In genomic region chr10:81502658-81503057, GRCm38 (mm10) we compare ENCODE assay signal across 8 mouse cellular contexts. TPM values are rescaled to one million over a fixed set of nuclear protein-coding genes. Genes with fewer than 3 reads are reported as not detected.
DNase-seq lines count a peak whose midpoint lies in the region; ATAC-seq and TF ChIP-seq lines count a peak whose summit lies in the region.

No protein-coding gene starts in this region.

- peak overlapping the region; percentile 35 for H3K4me3 ChIP-seq in embryonic facial prominence, embryonic 14.5 days (ENCODE audit: low read depth, low read length)
- H3K4me3 ChIP-seq in heart, embryonic 10.5 days = peak overlapping the region; percentile 51
- H3K4me3 ChIP-seq in kidney, embryonic 14.5 days (ENCODE audit: low read length) = peak overlapping the region; percentile 35
- H3K4me3 ChIP-seq in liver, adult 2 months (ENCODE audit: insufficient read depth, low read depth, low read length) = peak overlapping the region; percentile 48

- DNase-seq in 416B (ENCODE audit: low read depth) = peak; percentile 58
- DNase-seq in adrenal gland, postnatal 4 days (ENCODE audit: low spot score in 2 of 2) = peak; percentile 78 to 87
- peak; percentile 63 for DNase-seq in embryonic facial prominence, embryonic 14.5 days (ENCODE audit: low spot score)
- DNase-seq in heart, embryonic 10.5 days (ENCODE audit: low spot score) = peak; percentile 92
- peak; percentile 29 for DNase-seq in liver, adult 2 months (ENCODE audit: extremely low read depth, low read depth, low spot score)
- DNase-seq in naive thymus-derived CD4-positive, alpha-beta T cell, adult 2 months (ENCODE audit: low read depth) = peak; percentile 93
- peak; percentile 90 to 99 for DNase-seq in spleen, postnatal 4 days (ENCODE audit: low spot score in 2 of 2)

- no peak overlapping the region for H3K27ac ChIP-seq in embryonic facial prominence, embryonic 14.5 days (replicated peaks; ENCODE audit: low read depth, low read length)
- 0 out of 2 replicates have a peak overlapping the region, but pooled peaks have one; percentile 3 for H3K27ac ChIP-seq in heart, embryonic 10.5 days
- no peak overlapping the region for H3K27ac ChIP-seq in kidney, embryonic 14.5 days (ENCODE audit: low read depth, low read length)
- H3K27ac ChIP-seq in liver, adult 2 months (replicated peaks; ENCODE audit: insufficient read depth, low read depth, low read length) = no peak overlapping the region

- H3K27me3 ChIP-seq in embryonic facial prominence, embryonic 14.5 days (replicated peaks; ENCODE audit: control insufficient read depth, insufficient read depth, low read length) = no peaks in the 10 kb centered on the region
- peaks cover 8% of the 10 kb centered on the region for H3K27me3 ChIP-seq in heart, embryonic 10.5 days (ENCODE audit: insufficient read depth, poor library complexity, severe bottlenecking)
- H3K27me3 ChIP-seq in kidney, embryonic 14.5 days (ENCODE audit: control insufficient read depth, insufficient read depth, low read length) = peaks cover 10% of the 10 kb centered on the region; the same call in 1 of the 2 replicates
- H3K27me3 ChIP-seq in liver, adult 2 months (ENCODE audit: control insufficient read depth, insufficient read depth, low read length) = no peaks in the 10 kb centered on the region

- peak overlapping the region; percentile 49; the same call in 1 of the 2 replicates for H3K9ac ChIP-seq in embryonic facial prominence, embryonic 14.5 days (ENCODE audit: low read depth, low read length)
- H3K9ac ChIP-seq in kidney, embryonic 14.5 days (ENCODE audit: low read depth, low read length) = peak overlapping the region; percentile 40; the same call in 1 of the 2 replicates
- H3K9ac ChIP-seq in liver, adult 2 months (ENCODE audit: low read depth, low read length) = peak overlapping the region; percentile 62

- H3K4me2 ChIP-seq in embryonic facial prominence, embryonic 14.5 days (ENCODE audit: low read depth, low read length) = peak overlapping the region; percentile 59
- peak overlapping the region; percentile 60 for H3K4me2 ChIP-seq in kidney, embryonic 14.5 days (replicated peaks; ENCODE audit: low read depth, low read length)

- no peaks in the 10 kb centered on the region for H3K9me3 ChIP-seq in embryonic facial prominence, embryonic 14.5 days (ENCODE audit: control insufficient read depth, low read length)
- H3K9me3 ChIP-seq in heart, embryonic 10.5 days = no peaks in the 10 kb centered on the region
- H3K9me3 ChIP-seq in kidney, embryonic 14.5 days (ENCODE audit: control insufficient read depth, low read length) = no peaks in the 10 kb centered on the region

- WGBS in embryonic facial prominence, embryonic 14.5 days = 15% methylated on average over 27 of the region's 36 CpGs
- WGBS in heart, embryonic 10.5 days = 8% methylated on average over 36 of the region's 36 CpGs
- WGBS in kidney, embryonic 14.5 days = 7% methylated on average over 36 of the region's 36 CpGs
- 8% methylated on average over 36 of the region's 36 CpGs for WGBS in liver, adult 2 months

- peak; percentile 34 for ATAC-seq in embryonic facial prominence, embryonic 14.5 days (ENCODE audit: low read depth)
- ATAC-seq in kidney, embryonic 14.5 days (ENCODE audit: low FRiP score, low TSS enrichment) = peak; percentile 51

- no peaks in the 10 kb centered on the region for H3K4me1 ChIP-seq in embryonic facial prominence, embryonic 14.5 days (ENCODE audit: control insufficient read depth, insufficient read depth, low read length)
- H3K4me1 ChIP-seq in heart, embryonic 10.5 days = peaks cover 17% of the 10 kb centered on the region; the same call in 1 of the 2 replicates
- no peaks in the 10 kb centered on the region for H3K4me1 ChIP-seq in kidney, embryonic 14.5 days (ENCODE audit: control insufficient read depth, insufficient read depth, low read length)
- H3K4me1 ChIP-seq in liver, adult 2 months (ENCODE audit: control insufficient read depth, insufficient read depth, low read length) = no peaks in the 10 kb centered on the region; the same call in 1 of the 2 replicates

- TF ChIP-seq CTCF in liver, adult 2 months (IDR thresholded peaks at IDR 0.05; ENCODE audit: low read depth, low read length) = peak; percentile 98

- H3K36me3 ChIP-seq in embryonic facial prominence, embryonic 14.5 days (ENCODE audit: control insufficient read depth, insufficient read depth, low read length) = no peaks in the 10 kb centered on the region
- no peaks in the 10 kb centered on the region for H3K36me3 ChIP-seq in heart, embryonic 10.5 days
- no peaks in the 10 kb centered on the region for H3K36me3 ChIP-seq in kidney, embryonic 14.5 days (ENCODE audit: control insufficient read depth, insufficient read depth, low read length)
- H3K36me3 ChIP-seq in liver, adult 2 months (ENCODE audit: control insufficient read depth, insufficient read depth, low read length) = no peaks in the 10 kb centered on the region

- no peaks in the 10 kb centered on the region for H3K79me2 ChIP-seq in liver, adult 2 months (ENCODE audit: control insufficient read depth, insufficient read depth, low read length)

- no peak for TF ChIP-seq POLR2A in liver, adult 2 months (IDR thresholded peaks at IDR 0.05; ENCODE audit: extremely low read depth, insufficient read depth, low read length)

RNA-seq across cellular contexts. Expression of gene S1pr4, which starts 2.7 kb away (rescaled TPM):
- total RNA-seq in adrenal gland, postnatal 4 days (2021) = 1 to 10 TPM; 2.0 to 2.7 TPM
- polyA plus RNA-seq in embryonic facial prominence, embryonic 14.5 days (2014; fragmentation: Nextera tagmentation; extraction: Ambion mirVana) = 0.65 and 0.73 TPM in 2 replicates
- polyA plus RNA-seq in heart, embryonic 10.5 days (2016; fragmentation: Nextera tagmentation; extraction: Ambion mirVana) = 0.46 and 0.83 TPM in 2 replicates
- 0.41 and 0.54 TPM in 2 replicates for polyA plus RNA-seq in kidney, embryonic 14.5 days (2014; fragmentation: Nextera tagmentation; extraction: Ambion mirVana)
- 0.28 and 0.40 TPM in 2 replicates for total RNA-seq in liver, adult 2 months (2014; rRNA removed)
- polyA plus RNA-seq in liver, adult 2 months (2012; rRNA removed) = 1.2 and 1.5 TPM in 2 replicates

RNA-seq across cellular contexts. Expression of gene Ncln, which starts 6.5 kb away (rescaled TPM):
- total RNA-seq in adrenal gland, postnatal 4 days (2021) = 100 to 1,000 TPM; 107 to 117 TPM
- polyA plus RNA-seq in embryonic facial prominence, embryonic 14.5 days (2014; fragmentation: Nextera tagmentation; extraction: Ambion mirVana) = 64.7 and 82.4 TPM in 2 replicates
- 75.3 and 86.1 TPM in 2 replicates for polyA plus RNA-seq in heart, embryonic 10.5 days (2016; fragmentation: Nextera tagmentation; extraction: Ambion mirVana)
- 59.1 and 76.6 TPM in 2 replicates for polyA plus RNA-seq in kidney, embryonic 14.5 days (2014; fragmentation: Nextera tagmentation; extraction: Ambion mirVana)
- 31.6 and 48.6 TPM in 2 replicates for total RNA-seq in liver, adult 2 months (2014; rRNA removed)
- 138 and 159 TPM in 2 replicates for polyA plus RNA-seq in liver, adult 2 months (2012; rRNA removed)

RNA-seq across cellular contexts. Expression of gene Celf5, which starts 20.1 kb away (rescaled TPM):
- total RNA-seq in adrenal gland, postnatal 4 days (2021) = 1 to 10 TPM; 3.5 to 4.2 TPM
- polyA plus RNA-seq in embryonic facial prominence, embryonic 14.5 days (2014; fragmentation: Nextera tagmentation; extraction: Ambion mirVana) = 1.4 and 1.9 TPM in 2 replicates
- polyA plus RNA-seq in heart, embryonic 10.5 days (2016; fragmentation: Nextera tagmentation; extraction: Ambion mirVana) = 0.10 and 0.18 TPM in 2 replicates
- 0.28 and 0.36 TPM in 2 replicates for polyA plus RNA-seq in kidney, embryonic 14.5 days (2014; fragmentation: Nextera tagmentation; extraction: Ambion mirVana)
- total RNA-seq in liver, adult 2 months (2014; rRNA removed) = not detected in 2 replicates
- not detected in 2 replicates for polyA plus RNA-seq in liver, adult 2 months (2012; rRNA removed)

RNA-seq across cellular contexts. Expression of gene Gna15, which starts 21.4 kb away (rescaled TPM):
- total RNA-seq in adrenal gland, postnatal 4 days (2021) = 1 to 10 TPM in 1 of 2 experiments, under 1 TPM in 1; 0.67 to 1.2 TPM
- 3.1 and 4.5 TPM in 2 replicates for polyA plus RNA-seq in embryonic facial prominence, embryonic 14.5 days (2014; fragmentation: Nextera tagmentation; extraction: Ambion mirVana)
- polyA plus RNA-seq in heart, embryonic 10.5 days (2016; fragmentation: Nextera tagmentation; extraction: Ambion mirVana) = 2.8 and 4.8 TPM in 2 replicates
- 0.23 and 0.60 TPM in 2 replicates for polyA plus RNA-seq in kidney, embryonic 14.5 days (2014; fragmentation: Nextera tagmentation; extraction: Ambion mirVana)
- 0.94 and 1.1 TPM in 2 replicates for total RNA-seq in liver, adult 2 months (2014; rRNA removed)
- 0.31 and 0.64 TPM in 2 replicates for polyA plus RNA-seq in liver, adult 2 months (2012; rRNA removed)

RNA-seq across cellular contexts. Expression of gene Gna11, which starts 42.3 kb away (rescaled TPM):
- total RNA-seq in adrenal gland, postnatal 4 days (2021) = 10 to 100 TPM; 74.2 to 74.4 TPM
- 87.7 and 88.4 TPM in 2 replicates for polyA plus RNA-seq in embryonic facial prominence, embryonic 14.5 days (2014; fragmentation: Nextera tagmentation; extraction: Ambion mirVana)
- 73.2 and 79.1 TPM in 2 replicates for polyA plus RNA-seq in heart, embryonic 10.5 days (2016; fragmentation: Nextera tagmentation; extraction: Ambion mirVana)
- polyA plus RNA-seq in kidney, embryonic 14.5 days (2014; fragmentation: Nextera tagmentation; extraction: Ambion mirVana) = 77.7 and 89.2 TPM in 2 replicates
- 20.7 and 27.3 TPM in 2 replicates for total RNA-seq in liver, adult 2 months (2014; rRNA removed)
- polyA plus RNA-seq in liver, adult 2 months (2012; rRNA removed) = 61.6 and 64.2 TPM in 2 replicates

Comparison
In these comparisons a context has a peak if more than half of its experiments do, and no peak if none do; other contexts are left out.
1. DNase-seq: peak in every context shown above with its lines; median percentile 94 in spleen, postnatal 4 days; 93 in naive thymus-derived CD4-positive, alpha-beta T cell, adult 2 months; 92 in heart, embryonic 10.5 days; 82 in adrenal gland, postnatal 4 days; 63 in embryonic facial prominence, embryonic 14.5 days; 58 in 416B; 29 in liver, adult 2 months.